Mouse (Mus musculus) naive thymus-derived CD4-positive, alpha-beta T cell, adult 5 months (primary cell): ENCODE measurements around the gene Myl6b. TPM values are rescaled to one million over a fixed set of nuclear protein-coding genes. Genes with fewer than 3 reads are reported as not detected.

Experiments
- polyA plus RNA-seq: library from polyadenylated mRNA; unstranded; fragments of 100-300 nt; shearing (Covaris generic); gene quantifications from one replicate; pipeline ENCODE4 v1.2.1, GENCODE M21; 2017

Myl6b gene
- 3.2 TPM for polyA plus RNA-seq

GRCm38 (mm10) chr10:128498590-128498989 lies at the start of gene Myl6b:
TSS of gene Myl6b (minus strand) at chr10:128498685.

GRCm38 (mm10) chr10:128547361-128548032 lies 49.0 kb upstream of the Myl6b start, which contains the start of gene Zc3h10:
TSS of gene Zc3h10 (minus strand) at chr10:128547774.

GRCm38 (mm10) chr10:128525671-128526308 lies 27.3 kb upstream of the Myl6b start, which contains the start of gene Esyt1:
TSS of gene Esyt1 (minus strand) at chr10:128525871.

GRCm38 (mm10) chr10:128493695-128494666 lies 4.5 kb downstream of the Myl6b start, which contains the start of gene Myl6:
TSS of gene Myl6 (minus strand) at chr10:128494145.

GRCm38 (mm10) chr10:128458719-128459408 lies 39.6 kb downstream of the Myl6b start, which contains the start of gene Smarcc2:
TSS of gene Smarcc2 (plus strand) at chr10:128459248.

Other genes starting within 250 kb of the Myl6b start
- not detected for gene Apon, start 244.6 kb downstream of the Myl6b start, polyA plus RNA-seq
- not detected for gene Apof, start 230.0 kb downstream of the Myl6b start, polyA plus RNA-seq
- 45.1 TPM for gene Stat2, start 228.1 kb downstream of the Myl6b start, polyA plus RNA-seq
- gene Il23a, start 199.9 kb downstream of the Myl6b start, polyA plus RNA-seq = not detected
- gene Pan2, start 195.3 kb downstream of the Myl6b start, polyA plus RNA-seq = 48.3 TPM
- gene Cnpy2, start 176.2 kb downstream of the Myl6b start, polyA plus RNA-seq = 18.9 TPM
- 128 TPM for gene Cs, start 161.0 kb downstream of the Myl6b start, polyA plus RNA-seq
- gene Coq10a, start 129.7 kb downstream of the Myl6b start, polyA plus RNA-seq = 39.7 TPM
- 4.8 TPM for gene Ankrd52, start 121.6 kb downstream of the Myl6b start, polyA plus RNA-seq
- gene Slc39a5, start 97.5 kb downstream of the Myl6b start, polyA plus RNA-seq = not detected
- 47.3 TPM for gene Nabp2, start 87.2 kb downstream of the Myl6b start, polyA plus RNA-seq
- 23.1 TPM for gene Rnf41, start 87.0 kb downstream of the Myl6b start, polyA plus RNA-seq
- 93.1 TPM for gene Smarcc2, start 39.4 kb downstream of the Myl6b start, polyA plus RNA-seq
- 1,093 TPM for gene Myl6, start 4.5 kb downstream of the Myl6b start, polyA plus RNA-seq
- 269 TPM for gene Esyt1, start 27.2 kb upstream of the Myl6b start, polyA plus RNA-seq
- gene Zc3h10, start 49.1 kb upstream of the Myl6b start, polyA plus RNA-seq = 32.4 TPM
- gene Rpl41, start 50.6 kb upstream of the Myl6b start, polyA plus RNA-seq = 2,874 TPM
- gene Pa2g4, start 67.3 kb upstream of the Myl6b start, polyA plus RNA-seq = 27.6 TPM
- 1.2 TPM for gene Erbb3, start 91.0 kb upstream of the Myl6b start, polyA plus RNA-seq
- gene Rps26, start 128.1 kb upstream of the Myl6b start, polyA plus RNA-seq = 770 TPM
- 7.6 TPM for gene Ikzf4, start 147.3 kb upstream of the Myl6b start, polyA plus RNA-seq
- 18.4 TPM for gene Suox, start 175.4 kb upstream of the Myl6b start, polyA plus RNA-seq
- gene Rab5b, start 197.6 kb upstream of the Myl6b start, polyA plus RNA-seq = 26.5 TPM
- 6.4 TPM for gene Pmel, start 205.5 kb upstream of the Myl6b start, polyA plus RNA-seq
- 36.7 TPM for gene Cdk2, start 206.3 kb upstream of the Myl6b start, polyA plus RNA-seq
- gene Dgka, start 246.2 kb upstream of the Myl6b start, polyA plus RNA-seq = 1,128 TPM
- 31.8 TPM for gene Pym1, start 249.2 kb upstream of the Myl6b start, polyA plus RNA-seq